In genomic region chr13:49196766-49197165, GRCm38 (mm10) we compare ENCODE assay signal across 12 mouse cellular contexts. TPM values are rescaled to one million over a fixed set of nuclear protein-coding genes. Genes with fewer than 3 reads are reported as not detected.
DNase-seq lines count a peak whose midpoint lies in the region; ATAC-seq and TF ChIP-seq lines count a peak whose summit lies in the region.
"Had no signal": no experiment of that assay in that cellular context is flagged by ENCODE, and none has a peak within 500 bp of the region (broad histone marks: within the 10 kb centered on the region; RNA-seq: fewer than 3 reads in every experiment).

No protein-coding gene starts in this region.

- no peak overlapping the region for H3K27ac ChIP-seq in heart, embryonic 11.5 days (ENCODE audit: low read depth, low read length)
- H3K27ac ChIP-seq in liver, embryonic 11.5 days (ENCODE audit: low read depth, low read length): no peak overlapping the region
- peak overlapping the region; percentile 10 for H3K27ac ChIP-seq in brown adipose tissue, adult 24 weeks (replicated peaks; ENCODE audit: low read depth, low read length)
- no peak overlapping the region for H3K27ac ChIP-seq in thymus, adult 2 months (ENCODE audit: control insufficient read depth, insufficient read depth, low read length)
- H3K27ac ChIP-seq: liver, embryonic 13.5 days had no signal

- peak; percentile 98 for DNase-seq in heart, adult 11 months
- DNase-seq in liver: peak; percentile 18
- no peak for DNase-seq in liver, embryonic 11.5 days (ENCODE audit: low spot score)
- no peak for DNase-seq in thymus, adult 2 months
- DNase-seq: cerebellum, postnatal 25 days; liver, embryonic 13.5 days; right cerebral cortex, postnatal 14 days; thymus, postnatal 25 days had no signal

- TF ChIP-seq POLR2A in thymus, adult 2 months (IDR thresholded peaks at IDR 0.05; ENCODE audit: control insufficient read depth, extremely low read depth, insufficient read depth, low read length, poor library complexity): no peak

- ATAC-seq in heart, embryonic 11.5 days (replicated peaks; ENCODE audit: insufficient number of reproducible peaks, low FRiP score, low TSS enrichment): no peak
- ATAC-seq in liver, embryonic 11.5 days (replicated peaks; ENCODE audit: low FRiP score): no peak
- ATAC-seq in megakaryocyte progenitor cell, adult 5-6 weeks (replicated peaks; ENCODE audit: poor library complexity): peak; percentile 68
- no peak for ATAC-seq in CD4-positive, CD25-positive, alpha-beta regulatory T cell, adult 4 months

- no peaks in the 10 kb centered on the region for H3K27me3 ChIP-seq in heart, embryonic 11.5 days (ENCODE audit: control insufficient read depth, insufficient read depth, low read length)
- no peaks in the 10 kb centered on the region for H3K27me3 ChIP-seq in liver, embryonic 11.5 days (replicated peaks; ENCODE audit: control insufficient read depth, insufficient read depth, low read length)
- no peaks in the 10 kb centered on the region for H3K27me3 ChIP-seq in thymus, adult 2 months (ENCODE audit: control insufficient read depth, insufficient read depth, low read length)
- H3K27me3 ChIP-seq: liver, embryonic 13.5 days had no signal

- H3K4me3 ChIP-seq in heart, embryonic 11.5 days (ENCODE audit: low read depth, low read length): no peak overlapping the region
- no peak overlapping the region for H3K4me3 ChIP-seq in liver, embryonic 11.5 days (ENCODE audit: low read depth, low read length)
- no peak overlapping the region for H3K4me3 ChIP-seq in brown adipose tissue, adult 24 weeks (ENCODE audit: insufficient read depth, low read depth, low read length)
- H3K4me3 ChIP-seq in thymus, adult 2 months (ENCODE audit: control insufficient read depth, insufficient read depth, low read length): no peak overlapping the region
- H3K4me3 ChIP-seq: liver, embryonic 13.5 days had no signal

- H3K36me3 ChIP-seq in heart, embryonic 11.5 days (ENCODE audit: control insufficient read depth, insufficient read depth, low read length): peaks cover 3% of the 10 kb centered on the region; the same call in 1 of the 2 replicates
- H3K36me3 ChIP-seq in liver, embryonic 11.5 days (ENCODE audit: control insufficient read depth, insufficient read depth, low read length): peaks cover 9% of the 10 kb centered on the region; the same call in 1 of the 2 replicates
- H3K36me3 ChIP-seq in thymus, adult 2 months (ENCODE audit: control insufficient read depth, insufficient read depth, low read length): no peaks in the 10 kb centered on the region

- no peak for TF ChIP-seq CTCF in thymus, adult 2 months (IDR thresholded peaks at IDR 0.05; ENCODE audit: borderline replicate concordance, control insufficient read depth, extremely low read depth, insufficient read depth, low read length, poor library complexity)

- WGBS in heart, embryonic 11.5 days (ENCODE audit: insufficient replicate concordance): 75% methylated on average over 6 of the region's 6 CpGs
- 69% methylated on average over 6 of the region's 6 CpGs for WGBS in liver, embryonic 11.5 days
- WGBS in thymus, adult 2 months: 10% methylated on average over 6 of the region's 6 CpGs

- no peak overlapping the region for H3K9ac ChIP-seq in heart, embryonic 11.5 days (ENCODE audit: low read depth, low read length)
- no peak overlapping the region for H3K9ac ChIP-seq in liver, embryonic 11.5 days (ENCODE audit: low read depth, low read length)
- H3K9ac ChIP-seq: liver, embryonic 13.5 days had no signal

- H3K9me3 ChIP-seq in heart, embryonic 11.5 days (replicated peaks; ENCODE audit: control insufficient read depth, low read length): no peaks in the 10 kb centered on the region
- no peaks in the 10 kb centered on the region for H3K9me3 ChIP-seq in liver, embryonic 11.5 days (ENCODE audit: control insufficient read depth, low read length)
- H3K9me3 ChIP-seq: liver, embryonic 13.5 days had no signal

- no peak overlapping the region for H3K4me2 ChIP-seq in heart, embryonic 11.5 days
- no peak overlapping the region for H3K4me2 ChIP-seq in liver, embryonic 11.5 days
- H3K4me2 ChIP-seq: liver, embryonic 13.5 days had no signal

- peaks cover 10% of the 10 kb centered on the region for H3K4me1 ChIP-seq in heart, embryonic 11.5 days (ENCODE audit: control insufficient read depth, insufficient read depth, low read length)
- H3K4me1 ChIP-seq in liver, embryonic 11.5 days (replicated peaks; ENCODE audit: control insufficient read depth, insufficient read depth, low read length): peaks cover 7% of the 10 kb centered on the region
- peaks cover 5% of the 10 kb centered on the region for H3K4me1 ChIP-seq in brown adipose tissue, adult 24 weeks (ENCODE audit: control insufficient read depth, insufficient read depth, insufficient read length, low read length)
- H3K4me1 ChIP-seq in thymus, adult 2 months (replicated peaks; ENCODE audit: control insufficient read depth, insufficient read depth, low read length): peaks cover 19% of the 10 kb centered on the region

RNA-seq across cellular contexts. Expression of gene Ninj1, which starts 9.5 kb away (rescaled TPM):
- polyA plus RNA-seq in heart, embryonic 11.5 days (2014; fragmentation: Nextera tagmentation; extraction: Ambion mirVana): 59.1 and 60.6 TPM in 2 replicates
- polyA plus RNA-seq in liver, embryonic 11.5 days (2014; fragmentation: Nextera tagmentation; extraction: Ambion mirVana): 54.2 and 59.8 TPM in 2 replicates
- 57.7 and 90.3 TPM in 2 replicates for polyA plus RNA-seq in brown adipose tissue, adult 24 weeks (2012; ENCODE audit: insufficient read depth, insufficient read length, missing spikeins)
- total RNA-seq in megakaryocyte progenitor cell, adult 5-6 weeks (2015): 68.2 and 69.6 TPM in 2 replicates
- total RNA-seq in megakaryocyte progenitor cell, adult 5-6 weeks (2017): 38.4 and 38.8 TPM in 2 replicates
- 98.1 and 113 TPM in 2 replicates for polyA plus RNA-seq in thymus, adult 2 months (2012; rRNA removed)
- 10 to 100 TPM; 24.5 to 27.4 TPM for polyA plus RNA-seq in CD4-positive, CD25-positive, alpha-beta regulatory T cell, adult 4 months (2017; shearing (Covaris generic))

RNA-seq across cellular contexts. Expression of gene Card19, which starts 19.1 kb away (rescaled TPM):
- 71.9 and 73.7 TPM in 2 replicates for polyA plus RNA-seq in heart, embryonic 11.5 days (2014; fragmentation: Nextera tagmentation; extraction: Ambion mirVana)
- 23.1 and 26.2 TPM in 2 replicates for polyA plus RNA-seq in liver, embryonic 11.5 days (2014; fragmentation: Nextera tagmentation; extraction: Ambion mirVana)
- polyA plus RNA-seq in brown adipose tissue, adult 24 weeks (2012; ENCODE audit: insufficient read depth, insufficient read length, missing spikeins): 68.4 and 68.7 TPM in 2 replicates
- total RNA-seq in megakaryocyte progenitor cell, adult 5-6 weeks (2015): 20.1 and 27.1 TPM in 2 replicates
- total RNA-seq in megakaryocyte progenitor cell, adult 5-6 weeks (2017): 22.1 and 30.2 TPM in 2 replicates
- polyA plus RNA-seq in thymus, adult 2 months (2012; rRNA removed): 79.1 and 86.2 TPM in 2 replicates
- polyA plus RNA-seq in CD4-positive, CD25-positive, alpha-beta regulatory T cell, adult 4 months (2017; shearing (Covaris generic)): 10 to 100 TPM; 49.7 to 55.4 TPM

RNA-seq across cellular contexts. Expression of gene Wnk2, which starts 49.0 kb away (rescaled TPM):
- 0.99 and 1.6 TPM in 2 replicates for polyA plus RNA-seq in heart, embryonic 11.5 days (2014; fragmentation: Nextera tagmentation; extraction: Ambion mirVana)
- polyA plus RNA-seq in liver, embryonic 11.5 days (2014; fragmentation: Nextera tagmentation; extraction: Ambion mirVana): 0.34 and 0.45 TPM in 2 replicates
- polyA plus RNA-seq in brown adipose tissue, adult 24 weeks (2012; ENCODE audit: insufficient read depth, insufficient read length, missing spikeins): 0.63 TPM in 1 of 2 replicates, not detected in the other
- total RNA-seq in megakaryocyte progenitor cell, adult 5-6 weeks (2015): not detected in 2 replicates
- total RNA-seq in megakaryocyte progenitor cell, adult 5-6 weeks (2017): 0.03 TPM in 1 of 2 replicates, not detected in the other
- 2.3 and 3.9 TPM in 2 replicates for polyA plus RNA-seq in thymus, adult 2 months (2012; rRNA removed)
- not detected for polyA plus RNA-seq in CD4-positive, CD25-positive, alpha-beta regulatory T cell, adult 4 months (2017; shearing (Covaris generic))

RNA-seq across cellular contexts. Expression of gene Susd3, which starts 51.7 kb away (rescaled TPM):
- polyA plus RNA-seq in heart, embryonic 11.5 days (2014; fragmentation: Nextera tagmentation; extraction: Ambion mirVana): 0.68 and 0.86 TPM in 2 replicates
- polyA plus RNA-seq in liver, embryonic 11.5 days (2014; fragmentation: Nextera tagmentation; extraction: Ambion mirVana): 4.4 and 5.2 TPM in 2 replicates
- 1.3 TPM in 1 of 2 replicates, not detected in the other for polyA plus RNA-seq in brown adipose tissue, adult 24 weeks (2012; ENCODE audit: insufficient read depth, insufficient read length, missing spikeins)
- 3.8 and 5.7 TPM in 2 replicates for total RNA-seq in megakaryocyte progenitor cell, adult 5-6 weeks (2015)
- total RNA-seq in megakaryocyte progenitor cell, adult 5-6 weeks (2017): 1.7 and 4.0 TPM in 2 replicates
- polyA plus RNA-seq in thymus, adult 2 months (2012; rRNA removed): 13.1 and 16.2 TPM in 2 replicates
- 10 to 100 TPM; 60.4 to 88.7 TPM for polyA plus RNA-seq in CD4-positive, CD25-positive, alpha-beta regulatory T cell, adult 4 months (2017; shearing (Covaris generic))

Comparison
In these comparisons a context has a peak if more than half of its experiments do, and no peak if none do; other contexts are left out.
1. DNase-seq: peak in heart, adult 11 months (single experiment) and liver (single experiment); none in liver, embryonic 11.5 days (single experiment) and thymus, adult 2 months (single experiment).